Mouse (Mus musculus): ENCODE measurements at regions not wholly inside any gene's neighbourhood (a gene's known extent, or its start where the extent isn't known, plus 50 kb on each side); places are given as distances from the start of the nearest gene placed in this dataset.

GRCm38 (mm10) chr10:68893100-68893841 is 169.8 kb downstream of the Tmem26 start:
- TF ChIP-seq CTCF (IDR thresholded peaks at IDR 0.05; ENCODE audit: borderline replicate concordance, extremely low read depth, insufficient read depth, insufficient read length) (no peak), POLR2A (IDR thresholded peaks at IDR 0.05; ENCODE audit: borderline replicate concordance, extremely low read depth, insufficient read depth, insufficient read length, poor library complexity, severe bottlenecking) (no peak)
- peak; percentile 39 for DNase-seq (ENCODE audit: low read depth)

GRCm38 (mm10) chr10:68894121-68894520 is 170.7 kb downstream of the Tmem26 start:
- no peak for TF ChIP-seq CTCF (IDR thresholded peaks at IDR 0.05; ENCODE audit: borderline replicate concordance, extremely low read depth, insufficient read depth, insufficient read length)
- no peak for TF ChIP-seq POLR2A (IDR thresholded peaks at IDR 0.05; ENCODE audit: borderline replicate concordance, extremely low read depth, insufficient read depth, insufficient read length, poor library complexity, severe bottlenecking)
- DNase-seq (ENCODE audit: low read depth) = no peak

DNA sequence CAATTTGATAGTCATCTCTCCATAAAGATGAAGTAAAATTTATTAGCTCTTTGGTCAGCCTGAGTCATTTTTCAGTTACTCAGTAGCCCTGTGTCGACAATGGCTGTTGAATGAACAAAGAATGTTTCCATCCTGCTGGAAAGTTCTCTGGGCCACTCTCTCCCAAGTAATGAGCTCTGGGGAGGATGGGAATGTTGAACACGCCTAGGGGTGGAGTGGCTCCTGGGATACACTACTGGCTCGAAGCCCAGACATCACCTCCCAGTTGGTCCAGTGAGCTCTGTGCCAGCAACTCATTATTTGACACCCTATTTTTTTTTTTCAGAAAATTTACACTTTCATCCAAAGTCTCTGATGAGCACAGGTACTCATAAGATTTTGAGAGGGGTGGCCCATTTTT is 174.1 kb downstream of the Tmem26 start:
- TF ChIP-seq POLR2A (IDR thresholded peaks at IDR 0.05; ENCODE audit: borderline replicate concordance, extremely low read depth, insufficient read depth, insufficient read length, poor library complexity, severe bottlenecking) (no peak), CTCF (IDR thresholded peaks at IDR 0.05; ENCODE audit: borderline replicate concordance, extremely low read depth, insufficient read depth, insufficient read length) (no peak)

DNA sequence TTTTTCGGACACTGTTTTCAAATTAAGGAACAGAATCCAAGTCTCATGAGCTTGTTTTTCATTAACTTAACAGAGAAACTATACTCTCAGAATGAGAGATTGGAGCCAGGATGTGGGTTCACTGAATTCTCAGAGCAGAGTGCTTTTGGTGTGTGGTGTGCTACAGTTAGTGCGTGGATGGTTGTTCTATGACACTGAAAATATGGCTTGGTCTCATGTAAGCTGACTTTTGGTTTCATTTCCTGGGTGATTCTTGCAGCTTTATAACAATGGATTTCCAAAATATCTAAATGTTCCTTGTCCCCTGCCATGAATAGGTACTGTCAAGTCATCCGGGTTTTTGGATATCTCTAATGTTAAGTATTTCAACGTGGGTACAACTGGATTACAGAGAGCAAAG is 177.7 kb downstream of the Tmem26 start:
- DNase-seq (ENCODE audit: low read depth) = no peak
- TF ChIP-seq POLR2A (IDR thresholded peaks at IDR 0.05; ENCODE audit: borderline replicate concordance, extremely low read depth, insufficient read depth, insufficient read length, poor library complexity, severe bottlenecking) (no peak), CTCF (IDR thresholded peaks at IDR 0.05; ENCODE audit: borderline replicate concordance, extremely low read depth, insufficient read depth, insufficient read length) (no peak)

More for the DNA sequence above, 174.1 kb downstream of the Tmem26 start:
- peak; percentile 70 for DNase-seq (ENCODE audit: low read depth)

DNA sequence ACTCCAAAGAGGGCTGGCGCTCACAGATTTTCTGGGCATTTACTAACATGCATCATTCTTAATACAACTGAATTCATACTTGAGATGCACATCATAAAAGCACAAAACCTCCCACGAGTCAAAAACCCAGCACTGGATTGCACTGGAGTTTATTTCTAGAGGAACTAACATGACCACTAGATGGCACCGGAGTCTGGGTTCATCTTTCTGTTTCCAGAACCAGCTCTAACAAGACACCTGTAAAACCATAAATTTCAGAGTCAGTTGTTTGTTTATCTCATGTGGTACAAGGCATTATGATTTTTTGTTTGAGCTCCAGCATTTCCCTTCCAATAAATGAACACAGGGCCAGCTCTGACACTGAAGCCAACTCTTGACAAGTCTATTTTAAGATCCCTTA is 179.2 kb downstream of the Tmem26 start:
- peak; percentile 88 for DNase-seq (ENCODE audit: low read depth)
- TF ChIP-seq CTCF (IDR thresholded peaks at IDR 0.05; ENCODE audit: borderline replicate concordance, extremely low read depth, insufficient read depth, insufficient read length) (peak; percentile 67; the same call in 1 of the 2 replicates), POLR2A (IDR thresholded peaks at IDR 0.05; ENCODE audit: borderline replicate concordance, extremely low read depth, insufficient read depth, insufficient read length, poor library complexity, severe bottlenecking) (no peak)

DNA sequence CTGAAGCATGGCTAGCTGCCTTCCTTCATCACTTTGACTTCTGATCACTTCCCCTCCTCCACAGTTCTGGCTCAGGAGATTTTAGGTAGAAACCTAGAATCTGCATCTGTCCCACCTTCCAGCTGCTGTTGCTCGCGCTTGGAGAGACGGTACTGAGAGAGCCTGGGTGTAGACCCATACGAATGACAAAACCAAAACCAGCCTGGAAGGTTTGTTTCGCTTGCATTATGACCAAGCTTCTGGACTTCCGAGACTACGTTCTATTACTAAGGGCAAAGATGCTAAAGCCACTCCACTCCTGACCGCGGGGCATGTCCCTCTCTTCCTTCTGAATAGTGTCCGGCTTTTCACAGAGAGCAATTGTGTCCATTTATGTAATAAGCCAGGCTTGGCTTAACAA is 180.9 kb downstream of the Tmem26 start:
- no peak for DNase-seq (ENCODE audit: low read depth)
- TF ChIP-seq CTCF (IDR thresholded peaks at IDR 0.05; ENCODE audit: borderline replicate concordance, extremely low read depth, insufficient read depth, insufficient read length) (no peak), POLR2A (IDR thresholded peaks at IDR 0.05; ENCODE audit: borderline replicate concordance, extremely low read depth, insufficient read depth, insufficient read length, poor library complexity, severe bottlenecking) (no peak)

- peak; percentile 91 for DNase-seq (ENCODE audit: low read depth)
- TF ChIP-seq CTCF (IDR thresholded peaks at IDR 0.05; ENCODE audit: borderline replicate concordance, extremely low read depth, insufficient read depth, insufficient read length) (peak; percentile 56; the same call in 1 of the 2 replicates), POLR2A (IDR thresholded peaks at IDR 0.05; ENCODE audit: borderline replicate concordance, extremely low read depth, insufficient read depth, insufficient read length, poor library complexity, severe bottlenecking) (no peak)
These were observed 184.8 kb downstream of the Tmem26 start for GRCm38 (mm10) chr10:68908236-68908635.

GRCm38 (mm10) chr10:68909018-68909417 is 185.6 kb downstream of the Tmem26 start:
- TF ChIP-seq CTCF (IDR thresholded peaks at IDR 0.05; ENCODE audit: borderline replicate concordance, extremely low read depth, insufficient read depth, insufficient read length) = no peak
- TF ChIP-seq POLR2A (IDR thresholded peaks at IDR 0.05; ENCODE audit: borderline replicate concordance, extremely low read depth, insufficient read depth, insufficient read length, poor library complexity, severe bottlenecking) = no peak

DNA sequence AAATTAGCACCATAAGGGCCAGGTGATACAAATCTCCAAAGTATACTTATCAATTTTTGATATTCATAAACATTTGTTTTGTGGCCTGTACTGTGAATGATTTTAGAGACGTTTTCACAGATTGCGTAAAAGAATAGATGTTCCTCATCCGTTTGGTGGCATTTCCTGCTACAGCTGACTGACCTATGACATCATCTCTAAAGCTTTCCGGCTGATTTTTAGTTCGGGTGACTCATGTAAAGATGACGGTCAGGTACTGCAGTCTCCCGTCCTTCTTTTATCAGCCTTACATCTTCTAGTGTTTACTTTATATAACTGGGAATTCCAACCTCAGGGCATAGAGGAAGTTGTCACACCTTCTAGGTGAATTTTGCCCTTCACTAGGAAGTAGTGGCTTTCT is 192.7 kb downstream of the Tmem26 start:
- DNase-seq (ENCODE audit: low read depth) = no peak

More at GRCm38 (mm10) chr10:68909018-68909417, 185.6 kb downstream of the Tmem26 start:
- peak; percentile 79 for DNase-seq (ENCODE audit: low read depth)

GRCm38 (mm10) chr10:68935843-68936242 is 212.4 kb downstream of the Tmem26 start:
- no peak for TF ChIP-seq CTCF (IDR thresholded peaks at IDR 0.05; ENCODE audit: borderline replicate concordance, extremely low read depth, insufficient read depth, insufficient read length)
- TF ChIP-seq POLR2A (IDR thresholded peaks at IDR 0.05; ENCODE audit: borderline replicate concordance, extremely low read depth, insufficient read depth, insufficient read length, poor library complexity, severe bottlenecking) = no peak
- DNase-seq (ENCODE audit: low read depth) = peak; percentile 50

More for the DNA sequence above, 192.7 kb downstream of the Tmem26 start:
- no peak for TF ChIP-seq POLR2A (IDR thresholded peaks at IDR 0.05; ENCODE audit: borderline replicate concordance, extremely low read depth, insufficient read depth, insufficient read length, poor library complexity, severe bottlenecking)
- TF ChIP-seq CTCF (IDR thresholded peaks at IDR 0.05; ENCODE audit: borderline replicate concordance, extremely low read depth, insufficient read depth, insufficient read length) = no peak

GRCm38 (mm10) chr10:68943239-68943638 is 208.0 kb upstream of the Rhobtb1 start:
- DNase-seq (ENCODE audit: low read depth) = no peak
- TF ChIP-seq CTCF (IDR thresholded peaks at IDR 0.05; ENCODE audit: borderline replicate concordance, extremely low read depth, insufficient read depth, insufficient read length) (no peak), POLR2A (IDR thresholded peaks at IDR 0.05; ENCODE audit: borderline replicate concordance, extremely low read depth, insufficient read depth, insufficient read length, poor library complexity, severe bottlenecking) (no peak)

- TF ChIP-seq POLR2A (IDR thresholded peaks at IDR 0.05; ENCODE audit: borderline replicate concordance, extremely low read depth, insufficient read depth, insufficient read length, poor library complexity, severe bottlenecking) = no peak
- no peak for TF ChIP-seq CTCF (IDR thresholded peaks at IDR 0.05; ENCODE audit: borderline replicate concordance, extremely low read depth, insufficient read depth, insufficient read length)
- DNase-seq (ENCODE audit: low read depth) = peak; percentile 11
These were observed 194.7 kb upstream of the Rhobtb1 start for GRCm38 (mm10) chr10:68956539-68956938.
